Mouse (Mus musculus) myocyte (in vitro differentiated cells): ENCODE data around the gene Grsf1. TPM values are rescaled to one million over a fixed set of nuclear protein-coding genes. Genes with fewer than 3 reads are reported as not detected.

Experiments
- H3K27me3 ChIP-seq: one replicate; pipeline ENCODE4 v1.6.1; 2011; ENCODE audit not compliant: control insufficient read depth, insufficient read depth, insufficient read length
- H3K36me3 ChIP-seq: one replicate; pipeline ENCODE4 v1.6.1; 2011; ENCODE audit not compliant: control insufficient read depth, insufficient read depth
- H3K4me2 ChIP-seq: one replicate; pipeline ENCODE4 v1.6.1; 2011; ENCODE audit warnings: low read depth, control low read depth
- H3K4me3 ChIP-seq: one replicate; pipeline ENCODE4 v1.5.1; 2011; ENCODE audit warnings: mild to moderate bottlenecking, control low read depth, moderate library complexity
- H3K79me2 ChIP-seq: one replicate; pipeline ENCODE4 v1.6.1; 2011; ENCODE audit not compliant: control insufficient read depth, insufficient read depth
- H3ac ChIP-seq: one replicate; pipeline ENCODE4 v1.6.1; 2011; ENCODE audit not compliant: control insufficient read depth, insufficient read length
- CEBPB ChIP-seq: IDR thresholded peaks from 2 replicates; pipeline ENCODE4 v1.6.1; 2011; ENCODE audit warnings: mild to moderate bottlenecking, moderate library complexity; ENCODE audit not compliant: poor library complexity, insufficient read depth, severe bottlenecking
- E2F4 ChIP-seq: IDR thresholded peaks from one replicate; pipeline ENCODE4 v1.6.1; 2011; ENCODE audit warnings: mild to moderate bottlenecking, control low read depth, moderate library complexity; ENCODE audit not compliant: insufficient read depth
- MAX ChIP-seq: IDR thresholded peaks from one replicate; pipeline ENCODE4 v1.6.1; 2011; ENCODE audit warnings: low read depth, mild to moderate bottlenecking, control low read depth
- MYOD1 ChIP-seq, 3 experiments: IDR thresholded peaks; one replicate each; pipeline ENCODE4 v1.6.1; 2011; ENCODE audit warnings: control low read depth in 2 of 3, low read depth in 2 of 3, mild to moderate bottlenecking in 2 of 3, moderate library complexity in 1 of 3; ENCODE audit not compliant: insufficient read length in 2 of 3, control insufficient read depth in 1 of 3
- MYOG ChIP-seq, 3 experiments: IDR thresholded peaks; one replicate each; pipeline ENCODE4 v1.6.1; 2011; ENCODE audit warnings: control low read depth in 2 of 3, low read depth in 2 of 3, mild to moderate bottlenecking in 2 of 3; ENCODE audit not compliant: insufficient read length in 2 of 3, control insufficient read depth in 1 of 3, insufficient read depth in 1 of 3
- POLR2A ChIP-seq: IDR thresholded peaks from one replicate; pipeline ENCODE4 v1.6.1; 2011; ENCODE audit warnings: low read depth, mild to moderate bottlenecking, control low read depth, moderate library complexity; ENCODE audit not compliant: insufficient read length
- POLR2AphosphoS2 ChIP-seq: IDR thresholded peaks from one replicate; pipeline ENCODE4 v1.6.1; 2011; ENCODE audit warnings: low read depth, control low read depth; ENCODE audit not compliant: insufficient read length
- REST ChIP-seq: IDR thresholded peaks from one replicate; pipeline ENCODE4 v1.6.1; 2011; ENCODE audit warnings: mild to moderate bottlenecking, control low read depth, moderate library complexity; ENCODE audit not compliant: insufficient read depth, insufficient read length
- SRF ChIP-seq: IDR thresholded peaks from one replicate; pipeline ENCODE4 v1.6.1; 2011; ENCODE audit warnings: low read depth; ENCODE audit not compliant: control insufficient read depth, insufficient read length
- TCF12 ChIP-seq: IDR thresholded peaks from one replicate; pipeline ENCODE4 v1.6.1; 2011; ENCODE audit warnings: mild to moderate bottlenecking, control low read depth; ENCODE audit not compliant: poor library complexity, insufficient read depth, severe bottlenecking
- TCF3 ChIP-seq: IDR thresholded peaks from one replicate; pipeline ENCODE4 v1.6.1; 2011; ENCODE audit warnings: low read depth, control low read depth; ENCODE audit not compliant: insufficient read length
- USF1 ChIP-seq: IDR thresholded peaks from one replicate; pipeline ENCODE4 v1.6.1; 2011; ENCODE audit warnings: low read depth, mild to moderate bottlenecking, control low read depth, moderate library complexity
- polyA plus RNA-seq: library from polyadenylated mRNA; unstranded; fragments of >200 nt; fragmentation: generic; extraction: Trizol; gene quantifications from one replicate; pipeline ENCODE4 v1.2.1, GENCODE M21; 2012; ENCODE audit warnings: missing spikeins

Grsf1 gene
- polyA plus RNA-seq, 1 experiment = 29.5 TPM

- H3ac ChIP-seq = no peak overlapping the region
- no peaks in the 10 kb centered on the region for H3K79me2 ChIP-seq
- no peak overlapping the region for H3K4me2 ChIP-seq
- H3K36me3 ChIP-seq = peaks cover 5% of the 10 kb centered on the region
- TF ChIP-seq SRF (no peak), POLR2AphosphoS2 (no peak), E2F4 (no peak), POLR2A (no peak), MYOG (IDR thresholded peaks at IDR 0.05; ENCODE audit: control insufficient read depth in 1 of 3, insufficient read depth in 1 of 3, insufficient read length in 2 of 3, low read depth in 2 of 3) (no peak), REST (no peak), MYOD1 (IDR thresholded peaks at IDR 0.05; ENCODE audit: control insufficient read depth in 1 of 3, insufficient read length in 2 of 3, low read depth in 2 of 3) (no peak), CEBPB (no peak), TCF12 (no peak), MAX (no peak), TCF3 (no peak), USF1 (no peak)
- no peaks in the 10 kb centered on the region for H3K27me3 ChIP-seq
- H3K4me3 ChIP-seq = no peak overlapping the region
Measured at GRCm38 (mm10) chr5:88630883-88631282, 45.1 kb downstream of the Grsf1 start.

- Histone ChIP-seq H3K79me2 (no peaks in the 10 kb centered on the region), H3K36me3 (peaks cover 5% of the 10 kb centered on the region), H3K27me3 (no peaks in the 10 kb centered on the region), H3ac (no peak overlapping the region), H3K4me2 (no peak overlapping the region), H3K4me3 (no peak overlapping the region)
- no peak for TF ChIP-seq REST
- no peak for TF ChIP-seq TCF3
- no peak for TF ChIP-seq USF1
- TF ChIP-seq POLR2A = no peak
- no peak for TF ChIP-seq POLR2AphosphoS2
- no peak for TF ChIP-seq CEBPB
- TF ChIP-seq MAX = no peak
- TF ChIP-seq MYOG (IDR thresholded peaks at IDR 0.05; ENCODE audit: control insufficient read depth in 1 of 3, insufficient read depth in 1 of 3, insufficient read length in 2 of 3, low read depth in 2 of 3) = no peak
- TF ChIP-seq TCF12 = no peak
- no peak for TF ChIP-seq MYOD1 (IDR thresholded peaks at IDR 0.05; ENCODE audit: control insufficient read depth in 1 of 3, insufficient read length in 2 of 3, low read depth in 2 of 3)
- TF ChIP-seq E2F4 = no peak
- TF ChIP-seq SRF = no peak
Measured at GRCm38 (mm10) chr5:88629987-88630386, 46.0 kb downstream of the Grsf1 start.

- TF ChIP-seq MAX = no peak
- TF ChIP-seq CEBPB = no peak
- no peak overlapping the region for H3K4me3 ChIP-seq
- no peak overlapping the region for H3ac ChIP-seq
- H3K79me2 ChIP-seq = no peaks in the 10 kb centered on the region
- H3K4me2 ChIP-seq = no peak overlapping the region
- H3K36me3 ChIP-seq = peaks cover 5% of the 10 kb centered on the region
- no peaks in the 10 kb centered on the region for H3K27me3 ChIP-seq
Measured at GRCm38 (mm10) chr5:88629125-88629524, 46.8 kb downstream of the Grsf1 start.

GRCm38 (mm10) chr5:88627545-88627944, 48.4 kb downstream of the Grsf1 start:
- Histone ChIP-seq H3K4me3 (no peak overlapping the region), H3K36me3 (peaks cover 5% of the 10 kb centered on the region), H3K27me3 (no peaks in the 10 kb centered on the region), H3ac (no peak overlapping the region), H3K79me2 (no peaks in the 10 kb centered on the region), H3K4me2 (no peak overlapping the region)
- no peak for TF ChIP-seq REST
- no peak for TF ChIP-seq TCF3
- TF ChIP-seq MYOD1 (IDR thresholded peaks at IDR 0.05; ENCODE audit: control insufficient read depth in 1 of 3, insufficient read length in 2 of 3, low read depth in 2 of 3) = no peak
- no peak for TF ChIP-seq POLR2AphosphoS2

- H3K79me2 ChIP-seq = no peaks in the 10 kb centered on the region
- H3K4me2 ChIP-seq = no peak overlapping the region
- no peak overlapping the region for H3ac ChIP-seq
- no peak overlapping the region for H3K4me3 ChIP-seq
- no peaks in the 10 kb centered on the region for H3K36me3 ChIP-seq
- no peak for TF ChIP-seq MYOD1 (IDR thresholded peaks at IDR 0.05; ENCODE audit: control insufficient read depth in 1 of 3, insufficient read length in 2 of 3, low read depth in 2 of 3)
- no peak for TF ChIP-seq USF1
- TF ChIP-seq TCF12 = no peak
- TF ChIP-seq REST = no peak
- TF ChIP-seq TCF3 = no peak
- TF ChIP-seq MYOG (IDR thresholded peaks at IDR 0.05; ENCODE audit: control insufficient read depth in 1 of 3, insufficient read depth in 1 of 3, insufficient read length in 2 of 3, low read depth in 2 of 3) = no peak
- no peak for TF ChIP-seq POLR2AphosphoS2
- no peak for TF ChIP-seq SRF
- no peaks in the 10 kb centered on the region for H3K27me3 ChIP-seq
Measured at GRCm38 (mm10) chr5:88616988-88617387, 59.0 kb downstream of the Grsf1 start.
